Mouse (Mus musculus) stomach, embryonic 15.5 days (tissue): ENCODE data around the gene Necap2. TPM values are rescaled to one million over a fixed set of nuclear protein-coding genes. Genes with fewer than 3 reads are reported as not detected.

Source experiments
- ATAC-seq: fragments of 200-750 bp; cut with Nextera tagmentation; 2 replicates; pipeline ENCODE4 v1.8.0; 2017; ENCODE audit warnings: low read depth, moderate number of reproducible peaks, moderate TSS enrichment; ENCODE audit not compliant: insufficient read depth, low FRiP score
- H3K27ac ChIP-seq: fragments of 300-500 bp; sonication (generic); 2 replicates; pipeline ENCODE4 v1.5.1; 2015; ENCODE audit warnings: mild to moderate bottlenecking, inconsistent platforms
- H3K27me3 ChIP-seq: fragments of 300-500 bp; sonication (generic); replicated peaks from 2 replicates; pipeline ENCODE4 v1.6.1; 2015; ENCODE audit warnings: inconsistent platforms
- H3K36me3 ChIP-seq: fragments of 300-500 bp; sonication (generic); 2 replicates; pipeline ENCODE4 v1.6.1; 2015; ENCODE audit warnings: inconsistent platforms
- H3K4me1 ChIP-seq: fragments of 300-500 bp; sonication (generic); 2 replicates; pipeline ENCODE4 v1.6.1; 2015; ENCODE audit warnings: inconsistent platforms
- H3K4me2 ChIP-seq: fragments of 300-500 bp; sonication (generic); 2 replicates; pipeline ENCODE4 v1.6.1; 2015; ENCODE audit warnings: mild to moderate bottlenecking, inconsistent platforms
- H3K4me3 ChIP-seq: fragments of 300-500 bp; sonication (generic); replicated peaks from 2 replicates; pipeline ENCODE4 v1.5.1; 2015; ENCODE audit warnings: inconsistent platforms
- H3K9ac ChIP-seq: fragments of 300-500 bp; sonication (generic); 2 replicates; pipeline ENCODE4 v1.6.1; 2015; ENCODE audit warnings: inconsistent platforms
- H3K9me3 ChIP-seq: fragments of 300-500 bp; sonication (generic); 2 replicates; pipeline ENCODE4 v1.6.1; 2016; ENCODE audit warnings: inconsistent platforms
- WGBS: fragments of 180-500 bp; shearing (Covaris S2); methylation state at CpG from one replicate; pipeline ENCODE4 v1.1.7; 2015; 5-methylcytosine and 5-hydroxymethylcytosine counted together
- polyA plus RNA-seq: library from polyadenylated mRNA; unstranded; fragments of >200 nt; fragmentation: Nextera tagmentation; extraction: Ambion mirVana; gene quantifications from 2 replicates; pipeline ENCODE4 v1.2.1, GENCODE M21; 2015

Necap2 gene
- polyA plus RNA-seq, 1 experiment from 2014 or later = 82.0 TPM

DNA sequence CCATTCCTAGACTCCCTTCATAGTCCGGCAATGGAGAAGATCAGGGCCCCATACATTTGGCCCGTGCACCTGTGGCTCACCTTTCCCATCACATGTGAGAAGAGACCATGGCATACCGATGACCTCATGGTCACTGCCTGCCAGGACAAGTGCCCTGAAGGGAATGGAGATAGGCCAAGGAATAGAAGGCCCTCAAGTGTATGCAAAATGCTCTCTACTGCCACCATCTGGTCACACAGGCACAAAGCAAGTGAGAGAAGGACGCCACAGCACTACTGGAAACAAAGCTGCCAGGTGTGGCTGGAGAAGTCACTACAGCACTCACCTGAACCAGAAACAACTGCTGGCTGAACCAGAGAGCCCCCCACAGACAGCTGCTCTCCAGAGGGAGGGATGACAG is 8.4 kb downstream of the Necap2 start:
- 64% methylated on average over 4 of the region's 4 CpGs for WGBS

DNA sequence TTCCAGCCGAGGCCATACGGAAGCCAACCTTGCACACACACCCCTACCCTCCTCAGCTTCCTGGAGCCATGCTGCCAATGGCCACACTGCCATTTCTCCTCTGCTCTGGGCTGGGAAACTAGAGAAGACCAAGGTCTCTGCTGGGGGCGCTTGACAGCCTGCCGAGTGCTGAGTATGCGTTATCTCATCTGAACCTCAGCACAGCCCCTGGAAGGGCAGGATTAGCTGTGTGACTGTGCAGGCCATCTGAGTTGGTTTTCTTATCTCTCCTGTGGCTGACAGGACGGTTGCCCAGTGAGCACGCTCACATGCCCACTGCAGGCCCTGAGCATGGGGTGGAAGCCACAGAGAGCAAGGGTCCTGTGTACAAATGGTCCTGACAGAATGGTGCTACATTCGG is 9.5 kb downstream of the Necap2 start:
- peak; percentile 20; the same call in 1 of the 2 replicates for ATAC-seq
- Histone ChIP-seq H3K4me1 (peaks cover 8% of the 10 kb centered on the region), H3K4me2 (no peak overlapping the region), H3K4me3 (no peak overlapping the region), H3K27me3 (no peaks in the 10 kb centered on the region), H3K9ac (no peak overlapping the region), H3K9me3 (no peaks in the 10 kb centered on the region), H3K27ac (no peak overlapping the region), H3K36me3 (peaks cover 67% of the 10 kb centered on the region)
- 82% methylated on average over 8 of the region's 8 CpGs for WGBS

More for the DNA sequence above, 8.4 kb downstream of the Necap2 start:
- no peaks in the 10 kb centered on the region for H3K9me3 ChIP-seq
- no peaks in the 10 kb centered on the region for H3K27me3 ChIP-seq
- H3K9ac ChIP-seq = no peak overlapping the region
- H3K4me3 ChIP-seq = no peak overlapping the region
- H3K27ac ChIP-seq = no peak overlapping the region
- no peak overlapping the region for H3K4me2 ChIP-seq
- H3K36me3 ChIP-seq = peaks cover 67% of the 10 kb centered on the region
- ATAC-seq = no peak
- H3K4me1 ChIP-seq = peaks cover 8% of the 10 kb centered on the region

- Histone ChIP-seq H3K4me2 (no peak overlapping the region), H3K27me3 (no peaks in the 10 kb centered on the region), H3K4me1 (peaks cover 8% of the 10 kb centered on the region), H3K9me3 (no peaks in the 10 kb centered on the region), H3K27ac (peak overlapping the region; percentile 40; the same call in 1 of the 2 replicates), H3K9ac (no peak overlapping the region), H3K4me3 (no peak overlapping the region), H3K36me3 (peaks cover 61% of the 10 kb centered on the region)
- 81% methylated on average over 9 of the region's 9 CpGs for WGBS
- no peak for ATAC-seq
Measured at GRCm38 (mm10) chr4:141067516-141068046, 10.6 kb downstream of the Necap2 start.

DNA sequence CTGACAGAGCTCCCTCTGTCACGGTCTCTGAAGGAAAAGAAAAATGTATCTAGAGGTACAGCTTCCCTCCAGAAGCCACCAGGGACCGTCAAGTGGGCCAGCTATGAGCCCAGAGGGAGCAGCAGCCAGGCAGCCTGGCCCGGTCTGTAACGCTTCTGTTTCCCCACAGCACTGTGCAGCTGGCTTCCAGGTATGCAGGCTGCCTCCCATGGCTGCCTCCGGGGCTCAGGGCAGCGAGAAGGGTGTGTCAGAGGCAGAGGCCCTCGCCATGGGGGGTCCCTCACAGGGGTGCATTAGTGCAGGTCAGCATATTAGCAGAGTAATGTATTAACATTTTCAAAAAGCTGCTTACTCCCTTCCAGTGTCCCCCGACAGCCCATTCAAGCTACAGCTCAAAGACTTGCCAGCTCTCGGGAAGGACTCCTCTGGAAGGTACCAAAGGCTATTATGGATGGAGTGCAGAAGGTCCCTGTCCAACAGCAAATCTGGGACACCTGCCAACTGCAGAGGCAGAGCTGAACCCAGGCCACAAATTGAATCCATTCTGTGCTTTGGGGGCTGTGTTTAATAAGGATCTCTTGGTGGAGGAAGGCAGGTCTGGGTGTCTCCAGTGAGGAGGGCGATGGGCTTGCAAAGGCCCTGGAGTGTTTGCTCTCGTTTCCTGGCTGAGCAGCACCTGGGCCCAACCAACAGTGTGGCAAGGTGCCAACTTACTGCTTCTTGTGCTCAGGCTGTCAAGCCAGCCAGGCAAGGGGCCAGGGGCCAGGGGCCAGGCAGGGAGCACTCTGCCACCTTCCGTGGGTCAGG is 11.2 kb downstream of the Necap2 start:
- ATAC-seq = no peak
- Histone ChIP-seq H3K27me3 (no peaks in the 10 kb centered on the region), H3K4me3 (no peak overlapping the region), H3K4me2 (no peak overlapping the region), H3K9ac (no peak overlapping the region), H3K36me3 (peaks cover 56% of the 10 kb centered on the region), H3K27ac (peak overlapping the region; percentile 40; the same call in 1 of the 2 replicates), H3K4me1 (peaks cover 8% of the 10 kb centered on the region), H3K9me3 (no peaks in the 10 kb centered on the region)
- 71% methylated on average over 12 of the region's 12 CpGs for WGBS

DNA sequence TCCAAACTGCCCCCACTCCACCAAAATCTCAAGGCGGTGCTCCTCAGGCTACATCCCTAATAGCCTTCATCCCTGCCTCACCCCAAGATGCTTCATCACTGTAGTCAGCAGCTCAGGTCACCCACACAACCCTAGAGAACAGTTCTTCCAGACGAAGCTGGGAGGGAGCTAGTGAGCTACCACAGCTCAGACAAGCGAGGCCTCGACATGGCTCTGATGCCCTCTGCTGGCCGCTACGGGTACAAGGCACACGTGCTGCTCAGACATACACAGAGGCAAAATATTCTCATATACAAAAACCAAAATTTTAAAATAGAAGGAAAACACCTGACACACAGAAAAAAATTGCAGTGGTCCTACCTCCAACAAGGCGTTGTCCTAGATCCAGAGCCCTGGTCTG is 13.0 kb downstream of the Necap2 start:
- 7% methylated on average over 8 of the region's 8 CpGs for WGBS
- H3K4me3 ChIP-seq = no peak overlapping the region
- no peak overlapping the region for H3K9ac ChIP-seq
- H3K27ac ChIP-seq = no peak overlapping the region; the same call in 1 of the 2 replicates
- peaks cover 8% of the 10 kb centered on the region for H3K4me1 ChIP-seq
- no peaks in the 10 kb centered on the region for H3K27me3 ChIP-seq
- ATAC-seq = no peak
- no peak overlapping the region for H3K4me2 ChIP-seq
- no peaks in the 10 kb centered on the region for H3K9me3 ChIP-seq
- peaks cover 43% of the 10 kb centered on the region for H3K36me3 ChIP-seq

DNA sequence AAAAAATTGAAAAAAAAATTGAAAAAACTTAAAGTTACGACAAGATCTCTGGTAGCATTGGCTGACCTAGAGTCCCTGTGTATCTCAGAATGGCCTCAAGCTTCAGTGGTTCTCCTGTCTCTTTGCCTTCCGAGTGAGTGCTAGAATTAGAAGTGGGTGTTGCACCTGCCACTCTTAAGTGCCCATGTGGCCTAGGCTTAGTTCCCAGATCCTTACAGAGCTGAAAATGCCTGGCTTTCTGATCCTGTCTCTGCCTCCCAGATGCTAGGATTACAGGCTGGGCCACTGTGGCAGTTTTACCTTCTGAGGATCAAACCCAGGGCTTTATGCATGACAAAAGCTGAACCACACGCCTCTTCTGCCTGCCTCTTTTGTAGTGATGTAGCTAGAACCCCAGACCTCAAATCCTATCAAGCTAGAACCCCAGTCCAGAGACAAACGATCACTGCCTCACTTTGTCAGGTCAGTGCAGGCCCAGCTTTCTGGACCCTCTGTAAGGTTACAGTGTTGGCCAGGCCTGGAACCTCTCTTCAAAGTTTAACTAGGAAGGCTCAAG is 14.0 kb downstream of the Necap2 start:
- Histone ChIP-seq H3K36me3 (peaks cover 34% of the 10 kb centered on the region), H3K4me2 (no peak overlapping the region), H3K9ac (no peak overlapping the region), H3K27me3 (no peaks in the 10 kb centered on the region), H3K27ac (no peak overlapping the region), H3K9me3 (no peaks in the 10 kb centered on the region), H3K4me1 (peaks cover 17% of the 10 kb centered on the region), H3K4me3 (no peak overlapping the region)
- no peak for ATAC-seq
- 83% methylated on average over 4 of the region's 4 CpGs for WGBS

- Histone ChIP-seq H3K9me3 (no peaks in the 10 kb centered on the region), H3K4me3 (peak within 1 kb of the TSS; percentile 69), H3K27me3 (no peaks in the 10 kb centered on the region), H3K36me3 (0 out of 2 replicates have a peak, but pooled peaks cover 2% of the 10 kb centered on the region), H3K9ac (peak within 1 kb of the TSS; percentile 78), H3K27ac (peak within 1 kb of the TSS; percentile 94), H3K4me1 (peaks cover 14% of the 10 kb centered on the region; the same call in 1 of the 2 replicates), H3K4me2 (peak within 1 kb of the TSS; percentile 61)
- ATAC-seq = peak; percentile 95
- under 1% methylated on average over 75 of the region's 77 CpGs for WGBS
Measured at GRCm38 (mm10) chr4:141060426-141061301, 17.5 kb downstream of the Necap2 start, which contains the start of gene Crocc. TSS of gene Crocc (minus strand) at chr4:141060550.

- 1% methylated on average over 32 of the region's 32 CpGs for WGBS
- peak overlapping the region; percentile 94 for H3K27ac ChIP-seq
- peak overlapping the region; percentile 78 for H3K9ac ChIP-seq
- H3K4me2 ChIP-seq = peak overlapping the region; percentile 61
- H3K36me3 ChIP-seq = no peaks in the 10 kb centered on the region
- H3K9me3 ChIP-seq = no peaks in the 10 kb centered on the region
- peak overlapping the region; percentile 69 for H3K4me3 ChIP-seq
- peaks cover 14% of the 10 kb centered on the region; the same call in 1 of the 2 replicates for H3K4me1 ChIP-seq
- peak; percentile 57 for ATAC-seq
- H3K27me3 ChIP-seq = no peaks in the 10 kb centered on the region
Measured at GRCm38 (mm10) chr4:141059616-141060425, 18.3 kb downstream of the Necap2 start.

GRCm38 (mm10) chr4:141058835-141059234 is 19.3 kb downstream of the Necap2 start:
- no peak overlapping the region for H3K9ac ChIP-seq
- H3K4me3 ChIP-seq = no peak overlapping the region
- no peaks in the 10 kb centered on the region for H3K36me3 ChIP-seq
- no peaks in the 10 kb centered on the region for H3K9me3 ChIP-seq
- H3K27ac ChIP-seq = no peak overlapping the region
- ATAC-seq = no peak
- WGBS = 66% methylated on average over 8 of the region's 9 CpGs
- peak overlapping the region; percentile 61 for H3K4me2 ChIP-seq
- H3K4me1 ChIP-seq = peaks cover 14% of the 10 kb centered on the region; the same call in 1 of the 2 replicates
- no peaks in the 10 kb centered on the region for H3K27me3 ChIP-seq

DNA sequence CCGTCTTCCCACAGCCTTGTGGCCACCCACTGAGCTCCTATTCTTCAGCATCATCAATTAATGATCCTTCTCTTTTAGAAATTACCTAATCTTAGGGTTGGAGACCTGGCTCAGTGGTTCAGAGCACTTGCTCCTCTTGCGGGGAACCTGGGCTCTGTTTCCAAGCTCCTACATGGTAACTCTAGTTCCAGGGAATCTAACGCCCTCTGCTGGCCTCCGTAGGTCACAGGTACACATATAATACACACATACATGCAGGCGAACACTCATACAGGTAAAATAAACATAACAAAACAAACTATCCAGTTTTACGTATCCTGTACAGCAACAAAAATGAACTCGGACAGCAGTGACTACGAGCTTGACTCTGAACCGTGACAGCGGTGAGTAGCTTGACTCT is 21.2 kb downstream of the Necap2 start:
- Histone ChIP-seq H3K9me3 (no peaks in the 10 kb centered on the region), H3K36me3 (no peaks in the 10 kb centered on the region), H3K4me1 (peaks cover 23% of the 10 kb centered on the region), H3K27me3 (no peaks in the 10 kb centered on the region), H3K9ac (no peak overlapping the region), H3K27ac (no peak overlapping the region), H3K4me3 (no peak overlapping the region), H3K4me2 (no peak overlapping the region)
- no peak for ATAC-seq
- WGBS = 93% methylated on average over 10 of the region's 10 CpGs
